Mouse (Mus musculus): ENCODE data around the gene Gm11042.

GRCm38 (mm10) chr12:74296374-74296773 lies 19.8 kb downstream of the Gm11042 start:
- TF ChIP-seq CTCF (IDR thresholded peaks at IDR 0.05 in 2 of 3, conservative IDR thresholded peaks at IDR 0.05 in 1 of 3; ENCODE audit: control insufficient read depth in 1 of 3, insufficient read depth in 1 of 3, low read depth in 2 of 3, low read length in 3 of 3, poor library complexity in 1 of 3, severe bottlenecking in 1 of 3) = no peak
- no peak for TF ChIP-seq POLR2AphosphoS2 (IDR thresholded peaks at IDR 0.05; ENCODE audit: low read length)
- no peak for TF ChIP-seq ETS1 (IDR thresholded peaks at IDR 0.05; ENCODE audit: low read depth, low read length)
- TF ChIP-seq POLR2A (IDR thresholded peaks at IDR 0.05; ENCODE audit: control insufficient read depth in 1 of 2, insufficient read depth in 1 of 2, low read depth in 1 of 2, low read length in 2 of 2, poor library complexity in 1 of 2) = no peak
- no peak for TF ChIP-seq EP300 (IDR thresholded peaks at IDR 0.05; ENCODE audit: low read depth in 1 of 2, low read length in 2 of 2)
- no peak for TF ChIP-seq MAX (IDR thresholded peaks at IDR 0.05; ENCODE audit: low read length)
- TF ChIP-seq BHLHE40 (IDR thresholded peaks at IDR 0.05; ENCODE audit: borderline replicate concordance, low read depth, low read length) = no peak
- no peak for TF ChIP-seq USF1 (IDR thresholded peaks at IDR 0.05; ENCODE audit: low read depth, low read length)
- TF ChIP-seq ZNF384 (IDR thresholded peaks at IDR 0.05; ENCODE audit: low read depth, low read length) = no peak
- TF ChIP-seq ZMIZ1 (IDR thresholded peaks at IDR 0.05; ENCODE audit: low read depth, low read length) = no peak
- TF ChIP-seq GATA1 (IDR thresholded peaks at IDR 0.05; ENCODE audit: low read depth, low read length) = no peak
- TF ChIP-seq MYC (IDR thresholded peaks at IDR 0.05; ENCODE audit: low read depth, low read length) = no peak

Data from MEL (cell line).